Mouse (Mus musculus): ENCODE data around the gene Thumpd1. TPM values are rescaled to one million over a fixed set of nuclear protein-coding genes. Genes with fewer than 3 reads are reported as not detected.

The Thumpd1 gene
- total RNA-seq, 2 experiments from 2014 or later = 11.4 to 15.9 TPM

DNA sequence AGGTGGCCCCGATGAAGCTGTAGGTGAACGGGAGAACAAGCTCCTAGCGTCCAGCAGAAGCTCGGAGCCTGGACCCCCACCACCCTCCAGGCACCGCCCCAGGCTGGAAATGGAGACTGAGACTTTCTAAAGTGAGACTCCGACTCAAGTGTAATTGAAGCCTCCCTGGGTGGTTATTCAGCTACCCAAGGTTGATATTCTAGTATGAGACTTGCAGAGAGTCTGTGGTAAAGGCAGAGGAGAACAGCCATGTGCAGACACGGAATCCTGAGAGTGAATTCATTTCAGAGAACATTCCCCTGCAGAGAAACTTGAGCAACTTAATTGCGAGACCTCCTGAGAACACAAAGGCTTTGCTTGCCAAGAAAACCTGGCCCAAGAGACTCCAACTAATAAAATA lies 40.5 kb downstream of the Thumpd1 start:
- intact Hi-C loops (cut with DNase I) = no loop called here
- DNase-seq = no peak

DNA sequence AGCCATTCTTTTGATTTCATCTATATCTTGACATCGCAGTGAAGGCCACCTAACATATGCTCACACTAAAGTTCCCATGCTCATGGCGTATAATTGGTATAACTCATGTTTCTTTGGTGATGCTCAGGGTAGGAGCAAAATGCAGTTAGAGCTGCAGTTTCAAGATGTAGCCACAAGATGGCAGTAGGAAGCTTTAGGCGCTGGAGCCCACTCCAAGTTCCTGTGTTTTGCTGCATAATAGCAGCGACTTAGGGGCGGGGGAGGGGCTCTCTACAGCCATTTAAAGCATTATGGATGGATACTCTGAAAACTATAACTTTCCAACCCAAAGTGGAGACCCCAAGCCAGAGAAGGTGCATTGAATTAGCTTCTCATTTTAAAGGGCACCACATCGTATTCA lies 47.1 kb downstream of the Thumpd1 start:
- intact Hi-C loops (cut with DNase I) = no loop called here
- DNase-seq = no peak

DNA sequence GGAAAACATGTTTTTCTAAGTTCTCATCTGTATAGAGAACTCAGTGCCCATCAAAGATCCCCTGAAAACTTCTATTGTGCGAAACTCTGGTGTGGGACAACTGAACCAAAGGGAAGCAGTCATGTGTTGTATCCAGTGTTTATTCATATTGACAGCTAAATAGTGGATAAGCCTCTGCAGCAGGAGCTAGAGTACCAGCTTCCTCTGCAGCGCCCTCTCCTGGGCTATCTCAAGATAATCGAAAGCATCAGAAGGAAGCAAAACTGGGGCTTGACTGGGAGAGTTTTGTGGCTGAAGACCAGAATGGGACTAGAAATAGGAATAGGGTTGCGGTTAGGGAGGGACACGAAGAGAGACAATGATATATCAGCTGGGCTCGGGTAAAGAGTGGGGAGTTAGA lies 49.7 kb downstream of the Thumpd1 start:
- intact Hi-C loops (cut with DNase I) = no loop called here
- no peak for DNase-seq

DNA sequence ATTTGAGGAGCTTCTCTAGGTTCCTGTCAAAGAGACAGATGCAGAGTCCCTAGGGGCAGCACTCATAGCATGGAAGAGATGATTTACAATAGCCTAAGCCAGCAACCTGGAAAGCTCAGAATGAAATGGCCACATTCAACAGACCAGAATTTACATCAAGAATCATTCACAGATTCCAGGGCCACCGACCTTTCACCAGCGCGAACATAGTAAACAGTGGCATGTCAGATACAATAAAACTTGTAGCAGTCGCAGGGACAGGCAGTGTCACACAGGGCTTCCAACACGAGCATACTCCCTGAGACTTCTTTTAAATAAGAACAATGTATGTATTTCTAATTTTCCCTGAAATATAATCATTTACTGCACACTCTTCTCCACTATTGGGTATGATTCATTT lies 50.2 kb downstream of the Thumpd1 start:
- DNase-seq = no peak
- intact Hi-C loops (cut with DNase I) = no loop called here

DNA sequence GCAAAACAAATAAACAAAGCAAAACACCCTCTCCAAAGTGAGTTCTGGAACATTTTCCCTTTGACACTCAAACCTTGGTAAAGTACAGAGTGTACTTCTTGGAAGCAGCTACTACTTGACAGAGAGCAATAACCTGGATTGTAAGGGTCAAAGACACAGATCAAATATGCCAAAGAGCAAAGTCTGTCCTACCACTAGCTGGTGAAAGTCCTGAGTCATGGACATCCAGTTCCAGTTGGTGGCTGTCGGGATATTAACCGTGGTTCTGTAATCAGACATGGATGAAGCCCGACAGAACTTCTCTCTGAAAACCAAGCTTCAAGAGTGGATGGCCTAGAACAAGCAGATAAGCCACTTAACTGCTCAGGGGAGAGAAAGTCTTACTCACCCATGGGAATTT lies 52.7 kb downstream of the Thumpd1 start:
- no peak for DNase-seq
- intact Hi-C loops (cut with DNase I) = no loop called here

Other genes with a start within 250 kb of the Thumpd1 start
- not detected for gene Umod, start 241.5 kb downstream of the Thumpd1 start, total RNA-seq (2021)
- under 1 TPM; 0.15 to 0.20 TPM for gene Acsm5, start 201.3 kb downstream of the Thumpd1 start, total RNA-seq (2021)
- not detected for gene Pdilt, start 197.3 kb downstream of the Thumpd1 start, total RNA-seq (2021)
- gene Acsm2, start 166.5 kb downstream of the Thumpd1 start, total RNA-seq (2021) = not detected
- not detected for gene Acsm1, start 113.8 kb downstream of the Thumpd1 start, total RNA-seq (2021)
- gene Acsm4, start 30.8 kb downstream of the Thumpd1 start, total RNA-seq (2021) = not detected
- under 1 TPM; 0.25 to 0.54 TPM for gene Acsm3, start 40.1 kb upstream of the Thumpd1 start, total RNA-seq (2021)
- gene Rexo5, start 73.2 kb upstream of the Thumpd1 start, total RNA-seq (2021) = 1 to 10 TPM in 1 of 2 experiments, under 1 TPM in 1; 0.54 to 1.6 TPM
- gene Eri2, start 73.3 kb upstream of the Thumpd1 start, total RNA-seq (2021) = 1 to 10 TPM in 1 of 2 experiments, under 1 TPM in 1; 0.54 to 1.5 TPM
- 10 to 100 TPM in 1 of 2 experiments, 1 to 10 TPM in 1; 8.6 to 12.2 TPM for gene Lyrm1, start 175.1 kb upstream of the Thumpd1 start, total RNA-seq (2021)
- 10 to 100 TPM; 12.3 to 16.2 TPM for gene Dcun1d3, start 175.5 kb upstream of the Thumpd1 start, total RNA-seq (2021)